Mouse (Mus musculus): Measurements from ENCODE around the gene Smok3c. TPM values are rescaled to one million over a fixed set of nuclear protein-coding genes. Genes with fewer than 3 reads are reported as not detected.
"Not testable (repeated sequence)": the region's sequence is repeated elsewhere in the genome, so short reads cannot be mapped to it uniquely, and the experiment has no call there.

Smok3c gene
- total RNA-seq (2021) = not detected

DNA sequence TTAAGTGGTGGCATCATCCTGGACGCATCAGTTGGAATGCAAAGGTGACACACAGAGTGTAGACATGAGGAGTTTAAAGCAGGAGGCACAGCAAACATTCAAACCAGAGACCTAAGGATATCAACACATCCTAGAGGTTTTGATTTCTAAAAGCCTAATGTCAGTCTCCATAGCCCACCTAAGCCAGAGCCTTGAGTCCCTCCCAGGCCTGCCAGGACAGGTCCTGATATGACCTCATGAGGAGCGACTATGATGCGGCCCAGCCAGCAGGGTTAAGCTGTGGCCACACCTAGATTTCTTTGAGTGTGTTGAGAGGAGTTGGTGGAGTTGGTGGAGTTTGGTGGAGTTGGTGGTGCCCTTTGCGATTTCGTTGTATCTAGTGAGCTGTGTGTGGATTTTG is at the start of gene Smok3c:
Gene Smok3c (plus strand): TSS at position 301 of the 400 bp plus-strand sequence.
- not testable (repeated sequence) for DNase-seq

DNA sequence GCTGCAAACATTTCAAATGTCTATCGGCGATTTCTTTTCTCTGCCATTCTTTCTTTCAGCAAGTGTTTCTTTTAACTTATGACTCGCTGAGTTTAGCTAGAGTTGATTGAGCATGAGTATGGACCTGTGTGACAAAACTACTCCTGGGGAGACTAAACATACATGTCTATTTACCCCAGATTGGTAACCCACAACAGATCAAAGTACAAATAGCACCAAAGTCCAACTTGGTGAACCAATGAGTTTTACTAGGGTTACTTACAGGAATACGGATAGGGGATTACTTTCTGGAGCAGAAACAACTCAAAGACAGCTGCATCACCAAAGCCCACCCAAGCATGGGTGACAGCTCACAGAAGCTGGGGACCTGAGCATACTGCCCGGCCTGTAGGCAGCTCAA is 43.6 kb upstream of the Smok3c start:
- no peak for DNase-seq

DNA sequence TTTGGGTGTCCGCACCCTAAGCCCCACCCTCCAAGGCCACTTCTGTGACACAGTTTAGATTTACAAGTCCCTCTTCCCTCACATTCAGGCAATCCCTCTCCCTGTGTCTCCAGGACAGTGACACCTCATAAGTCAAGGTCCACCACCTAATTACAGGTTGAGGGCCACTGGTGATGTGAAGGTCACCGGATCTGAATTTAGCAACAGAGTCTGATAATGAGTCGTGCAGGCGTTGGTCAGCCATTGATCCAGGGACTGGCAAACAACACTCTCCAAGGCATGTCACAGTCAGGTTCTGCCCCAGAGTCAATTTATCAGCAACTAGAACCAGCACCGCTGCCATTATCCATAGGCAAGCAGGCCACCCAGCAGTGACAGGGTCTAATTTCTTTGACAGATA is 40.6 kb upstream of the Smok3c start:
- no peak for DNase-seq

- no peak for DNase-seq
Measured at GRCm38 (mm10) chr5:138016530-138016929, 36.5 kb upstream of the Smok3c start.

DNA sequence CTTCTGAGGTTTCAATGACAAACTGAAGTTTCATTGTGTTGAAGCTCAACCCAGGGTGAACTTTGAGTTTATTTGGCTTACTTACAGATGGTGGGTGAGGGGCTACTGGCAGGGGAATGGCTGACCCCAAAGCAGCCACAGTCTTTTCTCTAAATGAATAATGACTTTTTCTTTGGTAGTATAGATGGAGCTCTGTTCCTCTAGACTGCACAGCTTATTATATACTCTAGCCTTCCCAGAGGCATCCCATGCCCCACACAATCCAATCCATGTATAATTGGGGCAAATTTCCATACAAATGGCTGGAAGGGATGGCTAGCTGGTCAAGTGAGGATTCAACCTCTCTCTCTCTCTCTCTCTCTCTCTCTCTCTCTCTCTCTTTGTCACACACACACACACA is 36.0 kb upstream of the Smok3c start:
- no peak for DNase-seq

DNA sequence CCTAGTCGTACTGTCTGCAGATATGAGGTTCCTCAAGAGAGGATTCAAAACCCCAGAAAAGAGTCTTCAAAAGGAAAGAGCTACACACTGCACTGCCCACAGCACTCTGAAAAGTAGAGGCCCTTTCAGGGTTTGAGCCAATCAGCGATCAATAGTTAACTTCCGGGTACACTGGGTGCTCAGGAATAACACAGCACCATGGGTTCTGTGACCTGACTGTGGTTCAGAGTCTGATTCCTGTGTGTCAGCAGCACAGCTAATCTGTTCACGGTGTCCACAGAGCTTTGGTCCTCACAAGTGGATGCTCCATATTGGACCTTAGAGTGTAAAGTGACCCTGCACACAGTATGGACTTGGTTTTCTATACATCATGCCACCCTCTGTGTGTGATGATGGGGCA is 33.4 kb upstream of the Smok3c start:
- not testable (repeated sequence) for DNase-seq

- DNase-seq = not testable (repeated sequence)
Measured at GRCm38 (mm10) chr5:138020961-138021479, 32.0 kb upstream of the Smok3c start, which contains the start of the genes Smok3a and Smok3b. Smok3a (plus strand) TSS chr5:138021261. Smok3b (plus strand) TSS chr5:138021429.

DNA sequence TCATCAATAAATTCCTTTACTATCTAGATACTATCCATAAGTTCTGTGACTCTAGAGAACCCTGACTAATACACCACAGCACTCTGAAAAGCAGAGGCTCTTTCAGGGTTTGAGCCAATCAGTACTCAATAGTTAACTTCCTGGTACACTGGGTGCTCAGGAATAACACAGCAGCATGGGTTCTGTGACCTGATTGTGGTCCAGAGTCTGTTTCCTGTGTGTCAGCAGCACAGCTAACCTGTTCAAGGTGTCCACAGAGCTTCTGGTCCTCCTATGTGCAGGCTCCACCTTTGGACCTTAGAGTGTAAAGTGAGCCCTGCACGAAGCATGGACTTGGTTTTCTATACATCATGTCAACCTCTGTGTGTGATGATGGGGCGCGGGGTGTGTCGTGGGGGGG is 20.8 kb downstream of the Smok3c start:
- no peak for DNase-seq

DNA sequence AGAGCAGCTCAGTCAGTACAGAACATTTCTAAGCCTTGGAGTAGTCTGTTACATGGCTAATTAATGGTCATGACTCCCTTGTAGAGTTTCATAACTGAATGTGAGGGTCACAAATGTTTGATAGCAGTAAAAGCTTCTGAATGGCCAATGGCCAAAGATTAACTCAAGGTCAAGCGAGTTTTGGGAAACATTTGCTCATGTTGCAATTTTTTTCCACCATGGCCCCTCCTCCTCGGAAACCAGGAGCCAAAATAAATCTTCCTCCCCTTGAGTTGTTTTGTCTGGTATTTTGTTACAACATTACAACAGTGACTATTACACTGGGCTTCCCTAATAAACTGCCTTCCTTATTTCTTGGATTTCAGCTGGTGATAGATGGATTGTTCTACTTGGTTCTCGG is 22.7 kb downstream of the Smok3c start:
- no peak for DNase-seq

DNA sequence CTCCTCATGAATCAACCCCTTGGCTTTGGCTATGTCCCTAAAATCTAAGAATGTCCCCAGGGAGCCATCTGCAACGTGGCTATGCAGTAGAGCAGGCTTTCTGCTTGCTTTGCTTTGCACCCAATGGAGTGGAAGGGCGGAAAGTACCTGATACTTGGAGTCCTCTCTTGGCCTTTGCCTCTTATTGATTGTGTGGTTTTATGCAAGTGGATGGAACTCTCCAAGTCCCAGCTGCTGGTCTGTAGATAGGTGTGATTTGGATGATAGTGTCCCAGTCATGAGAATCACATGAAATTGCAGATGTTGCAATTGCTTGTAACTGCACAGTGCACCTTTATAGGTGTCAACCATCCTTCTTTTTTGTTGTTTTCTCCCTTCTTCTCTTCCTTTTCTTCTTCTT is 23.2 kb downstream of the Smok3c start:
- DNase-seq = no peak

GRCm38 (mm10) chr5:138080456-138080855 is 27.5 kb downstream of the Smok3c start:
- no peak for DNase-seq

- no peak for DNase-seq
Measured at GRCm38 (mm10) chr5:138081446-138081845, 28.5 kb downstream of the Smok3c start.

DNA sequence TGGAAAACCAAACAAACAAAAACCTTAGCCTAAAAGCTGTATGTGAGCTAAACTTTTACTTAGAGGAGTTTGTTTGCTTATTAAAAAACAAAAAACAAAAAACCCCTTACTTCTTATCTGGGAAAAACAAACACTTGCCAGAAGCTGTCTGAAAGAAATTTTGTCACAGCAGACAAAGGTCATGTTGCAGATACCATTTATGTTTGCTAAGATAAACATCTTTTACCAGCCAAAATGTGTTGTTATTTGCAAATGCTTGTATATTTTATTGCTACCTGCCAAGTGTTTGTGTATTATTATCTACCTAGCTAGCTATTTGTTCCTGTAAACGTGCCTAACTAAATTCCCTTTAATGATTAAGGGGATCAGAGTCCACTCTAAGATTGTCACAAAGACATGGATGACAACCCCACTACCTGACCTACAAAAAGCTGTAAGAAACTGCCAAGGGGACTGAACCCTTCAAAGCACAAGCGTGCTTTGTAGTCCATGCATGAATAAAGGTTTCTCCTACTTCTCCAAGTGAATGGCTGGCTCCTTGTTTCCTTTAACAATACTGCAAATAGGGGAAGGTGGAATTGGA is 30.4 kb downstream of the Smok3c start:
- no peak for DNase-seq

GRCm38 (mm10) chr5:138083936-138084335 is 30.9 kb downstream of the Smok3c start:
- no peak for DNase-seq

DNA sequence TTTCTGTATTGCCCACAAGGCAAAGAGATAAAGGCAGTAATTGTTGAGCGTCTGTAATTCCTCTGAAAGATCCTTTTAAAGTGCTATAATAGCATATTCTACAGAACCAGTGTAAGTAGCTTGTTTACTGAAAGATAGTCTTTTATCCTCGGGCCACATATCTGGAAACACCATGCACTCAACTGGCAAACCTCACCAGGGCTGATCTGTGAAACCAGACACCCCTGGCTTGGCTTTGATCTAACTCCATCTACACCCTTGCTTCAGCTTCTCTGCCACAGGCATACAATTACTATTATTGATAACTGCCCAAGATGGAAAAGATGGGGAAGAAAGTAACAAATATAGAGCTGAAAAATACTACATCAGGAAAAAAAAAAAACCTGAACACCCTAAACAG is 31.5 kb downstream of the Smok3c start:
- no peak for DNase-seq

DNA sequence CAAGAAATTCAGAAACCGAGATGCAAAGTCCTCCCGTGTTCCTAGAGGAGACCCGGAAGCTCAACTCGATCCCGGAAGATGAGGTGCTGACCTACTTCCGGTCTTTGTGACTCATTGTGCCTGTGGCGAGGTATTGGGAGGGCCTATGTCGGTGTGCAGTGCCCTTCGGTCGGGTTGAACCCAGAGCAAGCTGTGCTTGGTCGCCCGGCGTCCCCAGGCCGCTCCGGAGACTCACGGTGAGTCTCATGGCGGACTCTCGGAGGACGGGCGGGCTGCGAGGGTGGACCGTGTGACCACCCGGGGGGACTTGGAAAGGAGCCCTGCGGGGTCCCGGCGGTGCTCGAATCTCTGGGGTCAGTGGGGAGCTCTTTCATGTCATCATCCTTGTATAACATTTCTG is 32.0 kb downstream of the Smok3c start, which contains the start of gene Zkscan1:
Gene Zkscan1 (plus strand): TSS at position 89 of the 400 bp plus-strand sequence.
- peak; percentile 75 to 78 for DNase-seq

DNA sequence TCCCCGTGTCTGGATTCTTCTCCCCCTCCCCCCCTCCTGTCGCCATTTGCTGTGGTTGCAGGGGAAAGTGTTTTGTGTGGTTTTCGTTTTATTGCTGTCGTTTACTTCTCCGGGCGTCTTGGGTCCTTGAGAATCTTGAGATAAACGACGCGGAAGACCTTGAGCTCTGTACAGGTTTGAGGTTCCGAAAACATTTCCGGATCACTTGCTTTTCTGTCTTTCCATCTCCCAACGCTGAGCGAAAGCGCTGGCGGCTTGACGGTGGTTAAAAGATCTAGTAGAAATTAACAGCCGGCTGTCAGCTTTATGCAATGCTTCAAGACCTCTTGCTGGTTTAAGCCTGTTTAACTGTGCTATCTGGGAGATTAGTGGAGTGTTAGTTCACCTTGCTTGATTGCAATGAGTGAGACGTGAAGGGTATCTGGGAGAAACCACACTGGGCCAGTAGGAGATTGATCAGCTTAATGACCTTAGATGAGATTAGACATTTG is 32.5 kb downstream of the Smok3c start:
- DNase-seq = peak in 1 of 2 experiments; percentile 21

GRCm38 (mm10) chr5:138086842-138087241 is 33.8 kb downstream of the Smok3c start:
- DNase-seq = no peak

GRCm38 (mm10) chr5:138088366-138088765 is 35.4 kb downstream of the Smok3c start:
- no peak for DNase-seq

DNA sequence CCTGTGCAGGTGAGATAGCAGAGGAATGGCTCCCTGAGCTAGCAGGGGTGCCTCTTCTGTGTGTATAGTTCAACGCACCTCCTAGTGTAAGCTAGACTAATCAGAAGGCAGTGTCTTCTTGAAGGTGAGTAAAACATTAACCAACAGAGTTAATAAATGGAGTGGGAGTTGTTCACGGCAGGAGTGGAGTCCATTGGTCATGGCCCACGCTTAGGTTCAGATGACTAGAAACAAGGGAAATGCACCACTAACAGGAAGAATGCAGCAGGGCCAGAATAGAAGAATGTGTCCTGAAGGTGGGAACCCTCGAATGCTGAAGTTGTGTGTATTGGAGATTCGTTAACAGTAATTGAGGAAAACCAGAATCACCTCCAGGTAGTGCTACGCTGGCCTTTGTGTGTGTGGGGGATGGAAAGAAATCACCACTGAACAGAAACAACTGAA is 36.1 kb downstream of the Smok3c start:
- DNase-seq = no peak

GRCm38 (mm10) chr5:138090271-138090670 is 37.3 kb downstream of the Smok3c start:
- no peak for DNase-seq

DNA sequence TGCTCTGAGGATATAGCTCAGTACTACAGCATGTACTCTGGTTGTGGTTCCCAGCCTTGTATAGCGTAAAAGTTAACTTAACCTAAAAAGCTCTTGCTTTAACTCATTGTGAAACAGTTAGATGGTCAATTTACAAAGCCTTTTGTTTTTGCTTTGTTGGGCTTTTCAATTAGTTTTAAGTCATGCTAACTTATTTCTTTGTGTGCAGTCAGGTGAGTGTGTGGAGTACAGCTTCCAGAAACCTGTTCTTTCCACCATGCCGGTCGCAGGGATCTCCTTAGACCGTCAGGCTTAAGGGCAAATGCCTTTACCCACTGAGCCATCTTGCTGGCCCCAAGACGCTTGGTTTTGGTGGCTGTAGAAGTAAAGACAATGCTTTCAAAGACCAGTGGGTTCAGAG is 37.7 kb downstream of the Smok3c start:
- DNase-seq = no peak

DNA sequence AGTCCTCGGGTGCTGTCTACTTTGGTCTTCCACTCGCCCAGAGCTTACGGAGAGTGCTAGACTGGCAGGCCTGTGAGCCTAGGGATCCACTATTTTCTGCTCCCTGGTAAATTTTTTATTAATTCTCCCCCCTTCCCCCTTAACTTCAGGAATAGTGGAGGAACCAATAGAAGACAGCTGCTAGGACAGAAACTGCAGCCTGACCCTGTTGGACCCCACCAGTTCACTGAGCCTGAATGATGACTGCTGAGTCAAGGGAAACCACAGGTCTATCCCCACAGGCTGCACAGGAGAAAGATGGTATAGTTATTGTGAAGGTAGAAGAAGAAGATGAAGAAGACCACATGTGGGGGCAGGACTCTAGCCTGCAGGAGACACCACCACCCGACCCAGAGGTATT is 39.8 kb downstream of the Smok3c start:
- no peak for DNase-seq

DNA sequence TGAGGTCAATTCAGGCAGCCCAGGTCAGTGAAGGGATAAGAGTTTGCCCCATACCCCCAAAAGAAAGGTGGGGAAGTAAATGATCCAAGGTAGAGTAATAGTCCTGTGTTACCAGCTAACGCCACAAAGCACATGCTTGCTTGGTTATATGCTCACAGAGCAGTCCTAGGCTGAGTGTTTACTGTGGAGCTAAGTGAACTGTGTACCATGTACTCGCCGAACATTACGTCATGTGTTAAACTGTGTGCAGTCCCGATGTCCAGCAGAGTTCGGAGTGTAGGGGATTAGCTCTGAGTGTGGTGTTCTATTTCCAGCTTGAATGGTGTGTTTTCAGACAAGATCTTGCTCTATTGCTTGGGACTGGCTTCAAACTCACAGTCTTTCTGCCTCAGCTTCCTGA is 41.5 kb downstream of the Smok3c start:
- DNase-seq = no peak

Data from layer of hippocampus, postnatal 36 days (tissue).